Mouse (Mus musculus) small intestine, adult 2 months (tissue): ENCODE measurements at regions not wholly inside any gene's neighbourhood (a gene's known extent, or its start where the extent isn't known, plus 50 kb on each side); places are given as distances from the start of the nearest gene placed in this dataset.

Experiments
- CTCF ChIP-seq: fragments of 200-500 bp; IDR thresholded peaks from 2 replicates; pipeline ENCODE4 v1.5.1; 2012; ENCODE audit warnings: low read depth, mild to moderate bottlenecking, control low read depth, inconsistent platforms, low read length, moderate library complexity, mixed read lengths; ENCODE audit not compliant: insufficient replicate concordance, insufficient read length; ENCODE audit errors: extremely low read depth
- POLR2A ChIP-seq: fragments of 200-500 bp; IDR thresholded peaks from 2 replicates; pipeline ENCODE4 v1.6.1; 2012; ENCODE audit warnings: low read depth, mild to moderate bottlenecking, control low read depth, inconsistent platforms, low read length, moderate library complexity

- TF ChIP-seq CTCF, result no peak
- TF ChIP-seq POLR2A, result no peak
Observed at GRCm38 (mm10) chr2:178850320-178850719, 420.0 kb downstream of the Cdh26 start.
